Mouse (Mus musculus) Patski (cell line): ENCODE measurements at regions not wholly inside any gene's neighbourhood (a gene's known extent, or its start where the extent isn't known, plus 50 kb on each side); places are given as distances from the start of the nearest gene placed in this dataset.
A peak's percentile ranks its signal among the peaks of the same experiment; 100 is the strongest.

ENCODE experiments used
- ATAC-seq: fragments of 100-300 bp; one replicate; pipeline ENCODE4 v1.8.0; 2021
- CTCF ChIA-PET: fragments of 350-600 bp; sonication (Branson Sonifier 250); formaldehyde crosslinking; loops from one replicate; lab custom pipeline; 2022; ENCODE audit warnings: inconsistent platforms; lab: Charles Lee
- POLR2A ChIA-PET: fragments of 350-600 bp; sonication (Branson Sonifier 250); formaldehyde crosslinking; loops from one replicate; lab custom pipeline; 2022; ENCODE audit warnings: antibody characterized with exemption, inconsistent platforms; lab: Charles Lee
- DNase-seq: peaks from one replicate; pipeline ENCODE4 v3.0.0-alpha.2; 2011; ENCODE audit warnings: low read depth, low spot score
- H3K27me3 ChIP-seq: fragments of 371-371 bp; one replicate; pipeline ENCODE4 v1.5.1; 2021
- CTCF ChIP-seq: fragments of 100-300 bp; IDR thresholded peaks from one replicate; pipeline ENCODE4 v1.5.1; 2021
- in situ Hi-C: fragments of 300-500 bp; cut with MboI; formaldehyde crosslinking; loops from 3 replicates; pipeline ENCODE4 v1.11.1; 2018; ENCODE audit warnings: low pct_unique_long_range_greater_than_20kb, mixed read lengths

GRCm38 (mm10) chr16:30136849-30137248 is 72.7 kb downstream of the Hes1 start:
- in situ Hi-C loops = no loop called here
- no peak for ATAC-seq
- POLR2A ChIA-PET = no interaction called here
- no peak for TF ChIP-seq CTCF
- no peak for DNase-seq
- CTCF ChIA-PET = interaction anchor here (1.4 to 2.0 kb wide), 2 partner anchors 12 to 19 kb away, joined by 3 to 4 read pairs; no protein-coding TSS in a partner anchor
- H3K27me3 ChIP-seq = no peaks in the 10 kb centered on the region

GRCm38 (mm10) chr16:30137812-30138211 is 73.6 kb downstream of the Hes1 start:
- ChIA-PET POLR2A (interaction anchor here (0.8 to 1.0 kb wide), 2 partner anchors 61 to 89 kb away, joined by 3 to 5 read pairs; no protein-coding TSS in a partner anchor), CTCF (interaction anchor here (2.0 kb wide), 1 partner anchor 18 kb away, joined by 4 read pairs; no protein-coding TSS in a partner anchor)
- DNase-seq = no peak
- no peak for TF ChIP-seq CTCF
- H3K27me3 ChIP-seq = no peaks in the 10 kb centered on the region
- in situ Hi-C loops = no loop called here
- no peak for ATAC-seq

GRCm38 (mm10) chr16:30144818-30145464 is 80.8 kb downstream of the Hes1 start:
- DNase-seq = no peak
- ATAC-seq = no peak
- in situ Hi-C loops = no loop called here
- TF ChIP-seq CTCF = no peak
- no peaks in the 10 kb centered on the region for H3K27me3 ChIP-seq
- POLR2A ChIA-PET = interaction anchor here (0.6 to 0.7 kb wide), 2 partner anchors 10 to 13 kb away, joined by 3 to 4 read pairs; no protein-coding TSS in a partner anchor
- CTCF ChIA-PET = no interaction called here

- TF ChIP-seq CTCF = no peak
- ATAC-seq (no peak), DNase-seq (no peak)
- ChIA-PET POLR2A (interaction anchor here (0.6 kb wide), 1 partner anchor 12 kb away, joined by 3 read pairs; no protein-coding TSS in a partner anchor), CTCF (no interaction called here)
- in situ Hi-C loops = no loop called here
- H3K27me3 ChIP-seq = no peaks in the 10 kb centered on the region
Observed at GRCm38 (mm10) chr16:30145465-30146207, 81.5 kb downstream of the Hes1 start.

- no peaks in the 10 kb centered on the region for H3K27me3 ChIP-seq
- in situ Hi-C loops = no loop called here
- no peak for ATAC-seq
- no peak for DNase-seq
- CTCF ChIA-PET = interaction anchor here (1.9 kb wide), 1 partner anchor 10 kb away, joined by 4 read pairs; no protein-coding TSS in a partner anchor
- no peak for TF ChIP-seq CTCF
- POLR2A ChIA-PET = no interaction called here
Observed at GRCm38 (mm10) chr16:30146208-30146525, 82.0 kb downstream of the Hes1 start.

GRCm38 (mm10) chr16:30147296-30147695 is 83.1 kb downstream of the Hes1 start:
- ChIA-PET POLR2A (no interaction called here), CTCF (interaction anchor here (1.9 kb wide), 1 partner anchor 9 kb away, joined by 4 read pairs; no protein-coding TSS in a partner anchor)
- ATAC-seq = no peak
- H3K27me3 ChIP-seq = no peaks in the 10 kb centered on the region
- no peak for DNase-seq
- no peak for TF ChIP-seq CTCF
- in situ Hi-C loops = no loop called here

- ATAC-seq = no peak
Observed at GRCm38 (mm10) chr16:30151104-30151503, 86.9 kb downstream of the Hes1 start.

GRCm38 (mm10) chr16:30155070-30155469 is 90.9 kb downstream of the Hes1 start:
- TF ChIP-seq CTCF = no peak

More at GRCm38 (mm10) chr16:30151104-30151503, 86.9 kb downstream of the Hes1 start:
- TF ChIP-seq CTCF = no peak
- no peak for DNase-seq
- H3K27me3 ChIP-seq = no peaks in the 10 kb centered on the region
- in situ Hi-C loops = no loop called here
- ChIA-PET POLR2A (no interaction called here), CTCF (interaction anchor here (0.7 kb wide), 1 partner anchor 36 kb away, joined by 3 read pairs; no protein-coding TSS in a partner anchor)

GRCm38 (mm10) chr16:30155486-30156246 is 91.5 kb downstream of the Hes1 start:
- POLR2A ChIA-PET = interaction anchor here (0.5 to 1.0 kb wide), 4 partner anchors 11 to 615 kb away, joined by 3 to 4 read pairs (median 4); no protein-coding TSS in a partner anchor
- CTCF ChIA-PET = interaction anchor here (0.7 to 1.4 kb wide), 3 partner anchors 9 to 43 kb away, joined by 3 to 4 read pairs (median 4); no protein-coding TSS in a partner anchor
- no peak for DNase-seq
- H3K27me3 ChIP-seq = no peaks in the 10 kb centered on the region
- in situ Hi-C loops = no loop called here
- TF ChIP-seq CTCF = no peak
- ATAC-seq = no peak

More at GRCm38 (mm10) chr16:30155070-30155469, 90.9 kb downstream of the Hes1 start:
- no peaks in the 10 kb centered on the region for H3K27me3 ChIP-seq
- in situ Hi-C loops = no loop called here
- ChIA-PET POLR2A (interaction anchor here (0.5 to 0.9 kb wide), 2 partner anchors 10 to 34 kb away, joined by 3 to 4 read pairs; no protein-coding TSS in a partner anchor), CTCF (no interaction called here)
- ATAC-seq = no peak
- DNase-seq = no peak

GRCm38 (mm10) chr16:30158184-30158583 is 94.0 kb downstream of the Hes1 start:
- peak; percentile 90 for ATAC-seq
- CTCF ChIA-PET = interaction anchor here (0.9 kb wide), 1 partner anchor 89 kb away, joined by 3 read pairs; no protein-coding TSS in a partner anchor
- peak; percentile 96 for DNase-seq
- in situ Hi-C loops = no loop called here
- H3K27me3 ChIP-seq = no peaks in the 10 kb centered on the region
- TF ChIP-seq CTCF = no peak
- POLR2A ChIA-PET = interaction anchor here (0.5 to 0.6 kb wide), 2 partner anchors 13 to 319 kb away, joined by 3 read pairs; no protein-coding TSS in a partner anchor
